Mouse (Mus musculus) olfactory bulb, adult 2 months (tissue): ENCODE results near the gene Abca7. TPM values are rescaled to one million over a fixed set of nuclear protein-coding genes. Genes with fewer than 3 reads are reported as not detected.

Experiments
- H3K27ac ChIP-seq: fragments of 200-500 bp; 2 replicates; pipeline ENCODE4 v1.5.1; 2012; ENCODE audit warnings: low read depth, low read length; ENCODE audit not compliant: insufficient read depth
- H3K4me1 ChIP-seq: fragments of 200-500 bp; 2 replicates; pipeline ENCODE4 v1.6.1; 2012; ENCODE audit warnings: low read length; ENCODE audit not compliant: control insufficient read depth, insufficient read depth
- H3K4me3 ChIP-seq: fragments of 200-500 bp; 2 replicates; pipeline ENCODE4 v1.5.1; 2012; ENCODE audit warnings: mild to moderate bottlenecking, low read depth, low read length, moderate library complexity; ENCODE audit not compliant: insufficient read depth
- CTCF ChIP-seq: fragments of 200-500 bp; IDR thresholded peaks from 2 replicates; pipeline ENCODE4 v1.5.1; 2012; ENCODE audit warnings: low read depth, mild to moderate bottlenecking, low read length, moderate library complexity; ENCODE audit not compliant: insufficient read depth
- POLR2A ChIP-seq: fragments of 200-500 bp; IDR thresholded peaks from 2 replicates; pipeline ENCODE4 v1.6.1; 2012; ENCODE audit warnings: mild to moderate bottlenecking, low read depth, low read length, moderate library complexity; ENCODE audit not compliant: insufficient read depth
- WGBS: fragments of 180-500 bp; shearing (Covaris S2); methylation state at CpG from one replicate; pipeline ENCODE4 v1.1.7; 2018; 5-methylcytosine and 5-hydroxymethylcytosine counted together
- polyA plus RNA-seq: library from polyadenylated mRNA; stranded (reverse); fragments of >200 nt; gene quantifications from 2 replicates; pipeline ENCODE4 v1.2.4, GENCODE M21; 2012; ENCODE audit warnings: low replicate concordance; ENCODE audit not compliant: missing spikeins, insufficient read depth, insufficient read length

Gene Abca7
- polyA plus RNA-seq, 1 experiment = not detected

GRCm38 (mm10) chr10:80020603-80021319 is 24.5 kb downstream of the Abca7 start:
- no peak overlapping the region for H3K4me3 ChIP-seq
- no peak overlapping the region for H3K27ac ChIP-seq
- TF ChIP-seq CTCF = no peak
- TF ChIP-seq POLR2A = no peak
- 83% methylated on average over 18 of the region's 18 CpGs for WGBS
- peaks cover 3% of the 10 kb centered on the region for H3K4me1 ChIP-seq

GRCm38 (mm10) chr10:80021320-80021641 is 25.0 kb downstream of the Abca7 start:
- TF ChIP-seq POLR2A = no peak
- no peak for TF ChIP-seq CTCF
- Histone ChIP-seq H3K27ac (no peak overlapping the region), H3K4me3 (no peak overlapping the region), H3K4me1 (peaks cover 3% of the 10 kb centered on the region)
- 89% methylated on average over 13 of the region's 13 CpGs for WGBS

GRCm38 (mm10) chr10:80022164-80022563 is 25.9 kb downstream of the Abca7 start:
- 82% methylated on average over 12 of the region's 12 CpGs for WGBS
- Histone ChIP-seq H3K27ac (no peak overlapping the region), H3K4me1 (peaks cover 3% of the 10 kb centered on the region), H3K4me3 (no peak overlapping the region)
- no peak for TF ChIP-seq POLR2A
- no peak for TF ChIP-seq CTCF

GRCm38 (mm10) chr10:80022806-80023205 is 26.5 kb downstream of the Abca7 start:
- 90% methylated on average over 8 of the region's 8 CpGs for WGBS
- TF ChIP-seq POLR2A (no peak), CTCF (no peak)
- Histone ChIP-seq H3K4me3 (no peak overlapping the region), H3K4me1 (peaks cover 3% of the 10 kb centered on the region), H3K27ac (no peak overlapping the region)

- peaks cover 3% of the 10 kb centered on the region for H3K4me1 ChIP-seq
- no peak for TF ChIP-seq POLR2A
- no peak overlapping the region for H3K4me3 ChIP-seq
- no peak overlapping the region for H3K27ac ChIP-seq
- 80% methylated on average over 5 of the region's 5 CpGs for WGBS
These were observed 27.5 kb downstream of the Abca7 start for GRCm38 (mm10) chr10:80023758-80024157.

- Histone ChIP-seq H3K27ac (no peak overlapping the region), H3K4me1 (peaks cover 3% of the 10 kb centered on the region), H3K4me3 (no peak overlapping the region)
- WGBS = 76% methylated on average over 15 of the region's 15 CpGs
- TF ChIP-seq POLR2A (no peak), CTCF (no peak)
These were observed 28.1 kb downstream of the Abca7 start for GRCm38 (mm10) chr10:80024229-80025043.

GRCm38 (mm10) chr10:80025044-80025347 is 28.7 kb downstream of the Abca7 start:
- WGBS = 66% methylated on average over 4 of the region's 4 CpGs
- TF ChIP-seq CTCF = no peak
- no peak for TF ChIP-seq POLR2A
- Histone ChIP-seq H3K4me3 (no peak overlapping the region), H3K4me1 (peaks cover 2% of the 10 kb centered on the region), H3K27ac (no peak overlapping the region)

- Histone ChIP-seq H3K4me3 (no peak overlapping the region), H3K4me1 (no peaks in the 10 kb centered on the region), H3K27ac (no peak overlapping the region)
- WGBS = 75% methylated on average over 10 of the region's 10 CpGs
- TF ChIP-seq POLR2A (no peak), CTCF (no peak)
These were observed 29.2 kb downstream of the Abca7 start for GRCm38 (mm10) chr10:80025463-80025862.

GRCm38 (mm10) chr10:80025889-80026288 is 29.6 kb downstream of the Abca7 start:
- no peak overlapping the region for H3K27ac ChIP-seq
- no peak overlapping the region for H3K4me3 ChIP-seq
- TF ChIP-seq CTCF (no peak), POLR2A (no peak)
- 66% methylated on average over 12 of the region's 12 CpGs for WGBS
- H3K4me1 ChIP-seq = no peaks in the 10 kb centered on the region
